Mouse (Mus musculus): ENCODE measurements around the gene Iqgap3.

DNA sequence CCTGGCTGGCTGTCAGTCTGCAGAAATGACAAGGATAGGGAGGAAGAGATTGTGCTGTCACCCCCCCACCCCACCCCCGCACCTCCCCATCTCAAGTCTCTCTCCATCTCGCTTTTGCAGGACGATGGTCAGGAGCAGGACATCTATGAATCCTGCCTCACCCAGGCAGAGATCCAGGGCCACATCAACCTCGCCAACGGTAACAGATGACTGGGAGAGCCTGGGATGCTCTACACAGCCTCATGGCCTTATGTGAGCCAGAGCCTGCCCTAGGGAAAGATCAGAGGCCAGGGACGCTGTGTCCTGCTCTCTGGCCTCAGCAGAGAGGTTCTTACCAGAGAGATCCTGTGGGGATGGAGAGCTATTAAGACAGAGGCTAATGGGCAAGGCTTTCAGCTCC lies 8.8 kb downstream of the Iqgap3 start:
- no peak for TF ChIP-seq CTCF (IDR thresholded peaks at IDR 0.05)
- no peak for TF ChIP-seq POLR2A (IDR thresholded peaks at IDR 0.05; ENCODE audit: insufficient read depth, low read depth, low read length)
- TF ChIP-seq EP300 (IDR thresholded peaks at IDR 0.05; ENCODE audit: insufficient read depth, low read depth, low read length): no peak

Measured in heart, adult 2 months (tissue).